Mouse (Mus musculus) adrenal gland, postnatal 14 days (tissue): ENCODE data around the gene Abcc9. TPM values are rescaled to one million over a fixed set of nuclear protein-coding genes. Genes with fewer than 3 reads are reported as not detected.

Source experiments
- DNase-seq: peaks from one replicate; pipeline ENCODE4 v3.0.0; 2021; ENCODE audit warnings: mixed read lengths
- total RNA-seq: library from RNA; stranded (reverse); gene quantifications from 2 replicates; pipeline ENCODE4 v1.2.3, GENCODE M21; 2021

Gene Abcc9
- total RNA-seq, 1 experiment from 2014 or later = 32.9 TPM

GRCm38 (mm10) chr6:142545132-142545531 is 157.0 kb downstream of the Abcc9 start:
- peak; percentile 17 for DNase-seq

GRCm38 (mm10) chr6:142543648-142544047 is 158.5 kb downstream of the Abcc9 start:
- DNase-seq = no peak

- DNase-seq = no peak
These were observed 159.3 kb downstream of the Abcc9 start for GRCm38 (mm10) chr6:142542800-142543175.

- DNase-seq = no peak
These were observed 159.9 kb downstream of the Abcc9 start for GRCm38 (mm10) chr6:142542082-142542799.

GRCm38 (mm10) chr6:142540561-142541160 is 161.5 kb downstream of the Abcc9 start:
- DNase-seq = no peak

- no peak for DNase-seq
These were observed 162.0 kb downstream of the Abcc9 start for GRCm38 (mm10) chr6:142540131-142540530.

- peak; percentile 64 for DNase-seq
These were observed 163.6 kb downstream of the Abcc9 start for GRCm38 (mm10) chr6:142538503-142538902.

Other genes with a start within 250 kb of the Abcc9 start
- gene Gys2, start 229.2 kb downstream of the Abcc9 start, total RNA-seq = 4.3 and 15.7 TPM in 2 replicates
- 446 and 476 TPM in 2 replicates for gene Ldhb, start 194.4 kb downstream of the Abcc9 start, total RNA-seq
- gene Kcnj8, start 130.7 kb downstream of the Abcc9 start, total RNA-seq = 20.5 and 24.1 TPM in 2 replicates
- 31.3 and 35.6 TPM in 2 replicates for gene Cmas, start 54.4 kb upstream of the Abcc9 start, total RNA-seq
- not detected in 2 replicates for gene Sult6b2, start 102.2 kb upstream of the Abcc9 start, total RNA-seq